Mouse (Mus musculus): ENCODE data around the gene Trpm1.

DNA sequence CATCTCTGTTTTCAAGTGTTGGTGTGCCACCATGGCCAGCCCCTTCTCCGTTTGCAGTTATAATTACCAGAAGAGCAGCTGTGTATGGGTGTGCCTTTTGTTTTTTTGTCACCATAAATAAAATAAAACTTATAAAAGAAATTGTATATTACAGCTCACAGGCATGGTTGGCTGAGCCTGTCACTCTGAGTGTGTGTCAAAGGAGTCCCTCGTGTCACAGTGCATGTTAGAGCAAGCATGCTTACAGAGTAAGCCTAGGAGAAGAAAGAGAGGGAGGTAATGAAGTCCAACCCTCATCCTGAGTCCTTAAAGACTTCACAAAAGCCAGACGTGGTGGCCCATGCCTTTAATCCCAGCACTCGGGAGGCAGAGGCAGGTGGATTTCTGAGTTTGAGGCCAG is 88.8 kb downstream of the Trpm1 start:
- TF ChIP-seq CTCF (IDR thresholded peaks at IDR 0.05; ENCODE audit: low read depth, low read length) (no peak), EP300 (IDR thresholded peaks at IDR 0.05; ENCODE audit: insufficient read depth, low read depth, low read length) (no peak), POLR2A (IDR thresholded peaks at IDR 0.05; ENCODE audit: insufficient read depth, low read length) (no peak)
